Mouse (Mus musculus) neural tube, embryonic 14.5 days (tissue): ENCODE measurements around the gene Cp. TPM values are rescaled to one million over a fixed set of nuclear protein-coding genes. Genes with fewer than 3 reads are reported as not detected.
"Not testable (repeated sequence)": the region's sequence is repeated elsewhere in the genome, so short reads cannot be mapped to it uniquely, and the experiment has no call there.

Experiments used
- ATAC-seq: fragments of 200-750 bp; cut with Nextera tagmentation; 2 replicates; pipeline ENCODE4 v1.8.0; 2017; ENCODE audit warnings: low read depth, mild to moderate bottlenecking, moderate TSS enrichment, moderate library complexity
- H3K27ac ChIP-seq: fragments of 300-500 bp; sonication (generic); 2 replicates; pipeline ENCODE4 v1.5.1; 2014; ENCODE audit warnings: low read depth, mild to moderate bottlenecking, control low read depth, low read length, moderate library complexity, mixed read lengths
- H3K27me3 ChIP-seq: fragments of 300-500 bp; sonication (generic); 2 replicates; pipeline ENCODE4 v1.6.1; 2014; ENCODE audit warnings: low read length; ENCODE audit not compliant: control insufficient read depth, insufficient read depth
- H3K36me3 ChIP-seq: fragments of 300-500 bp; sonication (generic); 2 replicates; pipeline ENCODE4 v1.6.1; 2014; ENCODE audit warnings: low read length, mixed read lengths; ENCODE audit not compliant: control insufficient read depth, insufficient read depth
- H3K4me1 ChIP-seq: fragments of 300-500 bp; sonication (generic); 2 replicates; pipeline ENCODE4 v1.6.1; 2014; ENCODE audit warnings: low read length; ENCODE audit not compliant: control insufficient read depth, insufficient read depth
- H3K4me2 ChIP-seq: fragments of 300-500 bp; sonication (generic); 2 replicates; pipeline ENCODE4 v1.6.1; 2014; ENCODE audit warnings: mild to moderate bottlenecking, low read depth, low read length, control low read depth
- H3K4me3 ChIP-seq: fragments of 300-500 bp; sonication (generic); 2 replicates; pipeline ENCODE4 v1.5.1; 2014; ENCODE audit warnings: low read depth, low read length, control low read depth, mixed read lengths
- H3K9ac ChIP-seq: fragments of 300-500 bp; sonication (generic); replicated peaks from 2 replicates; pipeline ENCODE4 v1.6.1; 2014; ENCODE audit warnings: low read depth, mild to moderate bottlenecking, control low read depth, low read length, mixed read lengths
- H3K9me3 ChIP-seq: fragments of 300-500 bp; sonication (generic); 2 replicates; pipeline ENCODE4 v1.6.1; 2016; ENCODE audit warnings: low read length; ENCODE audit not compliant: control insufficient read depth
- WGBS: fragments of 180-500 bp; shearing (Covaris S2); extraction: QIAGEN DNeasy Blood & Tissue Kit; methylation state at CpG from one replicate; pipeline ENCODE4 v1.1.7; 2014; 5-methylcytosine and 5-hydroxymethylcytosine counted together
- polyA plus RNA-seq: library from polyadenylated mRNA; unstranded; fragments of >200 nt; fragmentation: Nextera tagmentation; extraction: Ambion mirVana; gene quantifications from 2 replicates; pipeline ENCODE4 v1.2.1, GENCODE M21; 2014

The Cp gene
- polyA plus RNA-seq, 1 experiment from 2014 or later: 4.5 TPM

GRCm38 (mm10) chr3:20034719-20035404 lies 78.0 kb downstream of the Cp start, which contains the start of gene Hps3:
Gene Hps3, minus strand, starts transcription at chr3:20035315.
- H3K27ac ChIP-seq: peak within 1 kb of the TSS; percentile 75
- peak within 1 kb of the TSS; percentile 74 for H3K9ac ChIP-seq
- no peaks in the 10 kb centered on the region for H3K27me3 ChIP-seq
- H3K9me3 ChIP-seq: no peaks in the 10 kb centered on the region
- H3K4me2 ChIP-seq: peak within 1 kb of the TSS; percentile 81
- under 1% methylated on average over 46 of the region's 47 CpGs for WGBS
- ATAC-seq: peak; percentile 100
- peak within 1 kb of the TSS; percentile 89 for H3K4me3 ChIP-seq
- no peaks in the 10 kb centered on the region for H3K36me3 ChIP-seq
- peaks cover 8% of the 10 kb centered on the region; the same call in 1 of the 2 replicates for H3K4me1 ChIP-seq

GRCm38 (mm10) chr3:20036069-20036468 lies 79.2 kb downstream of the Cp start:
- Histone ChIP-seq H3K9me3 (no peaks in the 10 kb centered on the region), H3K36me3 (no peaks in the 10 kb centered on the region), H3K4me2 (no peak overlapping the region), H3K27ac (no peak overlapping the region), H3K9ac (no peak overlapping the region), H3K27me3 (no peaks in the 10 kb centered on the region), H3K4me3 (no peak overlapping the region), H3K4me1 (peaks cover 8% of the 10 kb centered on the region; the same call in 1 of the 2 replicates)
- 78% methylated on average over 4 of the region's 4 CpGs for WGBS
- ATAC-seq: no peak

- not testable (repeated sequence) for ATAC-seq, H3K27ac ChIP-seq, H3K4me3 ChIP-seq
Measured at GRCm38 (mm10) chr3:20041461-20041860, 84.6 kb downstream of the Cp start.

GRCm38 (mm10) chr3:20044736-20045135 lies 87.9 kb downstream of the Cp start:
- H3K36me3 ChIP-seq, H3K9me3 ChIP-seq, H3K9ac ChIP-seq, H3K4me1 ChIP-seq, H3K4me3 ChIP-seq, H3K27me3 ChIP-seq, ATAC-seq, H3K27ac ChIP-seq, H3K4me2 ChIP-seq: not testable (repeated sequence)
- 59% methylated on average over 3 of the region's 3 CpGs for WGBS

More at GRCm38 (mm10) chr3:20041461-20041860, 84.6 kb downstream of the Cp start:
- H3K9ac ChIP-seq, H3K9me3 ChIP-seq, H3K36me3 ChIP-seq, H3K27me3 ChIP-seq, H3K4me1 ChIP-seq, H3K4me2 ChIP-seq: not testable (repeated sequence)
- WGBS: 96% methylated on average over 7 of the region's 7 CpGs

GRCm38 (mm10) chr3:20057306-20058196 lies 100.7 kb downstream of the Cp start, which contains the start of gene Hltf:
Gene Hltf, plus strand, starts transcription at chr3:20057811.
- H3K27me3 ChIP-seq: no peaks in the 10 kb centered on the region
- H3K27ac ChIP-seq: peak within 1 kb of the TSS; percentile 70; the same call in 1 of the 2 replicates
- WGBS: under 1% methylated on average over 47 of the region's 54 CpGs
- peak within 1 kb of the TSS; percentile 64 for H3K4me2 ChIP-seq
- peaks cover 7% of the 10 kb centered on the region; the same call in 1 of the 2 replicates for H3K4me1 ChIP-seq
- H3K9ac ChIP-seq: peak within 1 kb of the TSS; percentile 58
- H3K36me3 ChIP-seq: 0 out of 2 replicates have a peak, but pooled peaks cover 4% of the 10 kb centered on the region
- ATAC-seq: peak; percentile 100
- H3K4me3 ChIP-seq: peak within 1 kb of the TSS; percentile 45
- H3K9me3 ChIP-seq: no peaks in the 10 kb centered on the region

GRCm38 (mm10) chr3:20058197-20058541 lies 101.3 kb downstream of the Cp start:
- peak overlapping the region; percentile 45 for H3K4me3 ChIP-seq
- H3K4me1 ChIP-seq: peaks cover 7% of the 10 kb centered on the region; the same call in 1 of the 2 replicates
- no peak overlapping the region for H3K27ac ChIP-seq
- peak overlapping the region; percentile 64 for H3K4me2 ChIP-seq
- peak; percentile 60 for ATAC-seq
- H3K36me3 ChIP-seq: 0 out of 2 replicates have a peak, but pooled peaks cover 6% of the 10 kb centered on the region
- under 1% methylated on average over 6 of the region's 9 CpGs for WGBS
- no peaks in the 10 kb centered on the region for H3K27me3 ChIP-seq
- peak overlapping the region; percentile 58; the same call in 1 of the 2 replicates for H3K9ac ChIP-seq
- no peaks in the 10 kb centered on the region for H3K9me3 ChIP-seq

Other genes with a start within 250 kb of the Cp start
- gene Hps3, start 78.3 kb downstream of the Cp start, polyA plus RNA-seq: 13.6 and 17.5 TPM in 2 replicates
- gene Hltf, start 100.8 kb downstream of the Cp start, polyA plus RNA-seq: 19.0 and 21.4 TPM in 2 replicates
- 58.4 and 79.3 TPM in 2 replicates for gene Gyg, start 198.3 kb downstream of the Cp start, polyA plus RNA-seq